Mouse (Mus musculus): ENCODE measurements around the gene Fam210b. TPM values are rescaled to one million over a fixed set of nuclear protein-coding genes. Genes with fewer than 3 reads are reported as not detected.

Fam210b gene
- polyA plus RNA-seq, 1 experiment from 2014 or later = 32.6 TPM

GRCm38 (mm10) chr2:172355833-172356232, 10.5 kb downstream of the Fam210b start:
- Histone ChIP-seq H3K27ac (no peak overlapping the region), H3K4me3 (no peak overlapping the region), H3K4me1 (replicated peaks) (peaks cover 15% of the 10 kb centered on the region; the same call in 1 of the 2 replicates), H3K9me3 (no peaks in the 10 kb centered on the region), H3K36me3 (peaks cover 87% of the 10 kb centered on the region), H3K27me3 (ENCODE audit: insufficient read depth, poor library complexity, severe bottlenecking) (no peaks in the 10 kb centered on the region)
- 90% methylated on average over 5 of the region's 5 CpGs for WGBS
- DNase-seq (ENCODE audit: low spot score) = no peak

DNA sequence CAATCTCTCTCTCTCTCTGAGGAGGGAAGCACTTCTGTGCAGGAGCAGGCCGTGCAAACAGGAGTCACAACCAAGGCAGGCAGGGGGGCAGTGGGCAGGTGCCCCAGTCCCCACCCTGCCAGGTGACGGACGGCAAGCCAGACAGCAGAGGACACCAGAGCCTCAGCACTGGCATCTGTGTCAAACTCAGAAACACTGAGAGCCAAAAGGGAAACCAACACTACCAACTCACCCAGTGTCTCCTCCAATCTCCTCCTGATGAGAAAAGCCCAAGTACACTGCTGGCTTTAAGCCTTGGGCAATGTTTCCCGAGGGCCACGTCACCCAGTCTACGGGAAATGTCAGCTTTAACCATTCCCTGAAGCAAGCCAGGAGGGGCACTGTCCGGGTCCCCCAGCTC, 17.8 kb downstream of the Fam210b start:
- H3K9me3 ChIP-seq = no peaks in the 10 kb centered on the region
- no peaks in the 10 kb centered on the region for H3K27me3 ChIP-seq (ENCODE audit: insufficient read depth, poor library complexity, severe bottlenecking)
- peaks cover 17% of the 10 kb centered on the region; the same call in 1 of the 2 replicates for H3K4me1 ChIP-seq (replicated peaks)
- no peak overlapping the region for H3K27ac ChIP-seq
- WGBS = 88% methylated on average over 7 of the region's 7 CpGs
- DNase-seq (ENCODE audit: low spot score) = no peak
- H3K4me3 ChIP-seq = no peak overlapping the region
- peaks cover 100% of the 10 kb centered on the region for H3K36me3 ChIP-seq

- Histone ChIP-seq H3K27ac (peak within 1 kb of the TSS; percentile 97), H3K9me3 (no peaks in the 10 kb centered on the region), H3K4me1 (replicated peaks) (peaks cover 41% of the 10 kb centered on the region), H3K27me3 (ENCODE audit: insufficient read depth, poor library complexity, severe bottlenecking) (no peaks in the 10 kb centered on the region), H3K36me3 (peaks cover 68% of the 10 kb centered on the region), H3K4me3 (peak within 1 kb of the TSS; percentile 97)
- under 1% methylated on average over 66 of the region's 66 CpGs for WGBS
- DNase-seq (ENCODE audit: low spot score) = peak; percentile 97
Observed at GRCm38 (mm10) chr2:172370411-172371223, 25.3 kb downstream of the Fam210b start, which contains the start of the genes Aurka and Cstf1. Gene Aurka (minus strand): TSS chr2:172370535. Gene Cstf1 (plus strand): TSS chr2:172370681.

DNA sequence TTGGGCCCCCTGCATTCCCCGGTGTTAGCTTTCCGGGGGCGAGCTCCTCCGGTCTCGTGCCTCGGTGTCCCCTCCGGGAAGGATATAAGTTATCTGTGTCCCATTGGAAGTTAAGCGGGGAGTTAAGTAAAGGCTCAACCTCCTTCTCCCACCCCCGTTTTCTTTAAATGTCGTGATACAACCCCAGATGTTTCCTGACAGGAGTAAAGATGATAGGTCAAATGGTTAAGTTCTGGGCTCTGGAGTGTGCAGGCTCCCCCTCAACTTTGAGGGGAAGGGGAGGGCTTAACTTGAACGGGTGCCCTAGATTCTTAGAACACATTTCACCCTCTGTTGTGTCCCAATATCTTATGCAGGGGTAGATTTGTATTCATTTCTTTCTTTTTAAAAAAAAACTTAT, 25.9 kb downstream of the Fam210b start:
- Histone ChIP-seq H3K27ac (peak overlapping the region; percentile 97), H3K9me3 (no peaks in the 10 kb centered on the region), H3K36me3 (peaks cover 68% of the 10 kb centered on the region), H3K27me3 (ENCODE audit: insufficient read depth, poor library complexity, severe bottlenecking) (no peaks in the 10 kb centered on the region), H3K4me3 (peak overlapping the region; percentile 97), H3K4me1 (replicated peaks) (peaks cover 41% of the 10 kb centered on the region)
- DNase-seq (ENCODE audit: low spot score) = no peak
- WGBS = 0% methylated on average over 11 of the region's 11 CpGs

- H3K27ac ChIP-seq = no peak overlapping the region
- no peaks in the 10 kb centered on the region for H3K9me3 ChIP-seq
- H3K4me3 ChIP-seq = no peak overlapping the region
- DNase-seq (ENCODE audit: low spot score) = no peak
- peaks cover 92% of the 10 kb centered on the region for H3K36me3 ChIP-seq
- H3K27me3 ChIP-seq (ENCODE audit: insufficient read depth, poor library complexity, severe bottlenecking) = no peaks in the 10 kb centered on the region
- peaks cover 7% of the 10 kb centered on the region for H3K4me1 ChIP-seq (replicated peaks)
- WGBS = 93% methylated on average over 4 of the region's 4 CpGs
Observed at GRCm38 (mm10) chr2:172376551-172376950, 31.2 kb downstream of the Fam210b start.

DNA sequence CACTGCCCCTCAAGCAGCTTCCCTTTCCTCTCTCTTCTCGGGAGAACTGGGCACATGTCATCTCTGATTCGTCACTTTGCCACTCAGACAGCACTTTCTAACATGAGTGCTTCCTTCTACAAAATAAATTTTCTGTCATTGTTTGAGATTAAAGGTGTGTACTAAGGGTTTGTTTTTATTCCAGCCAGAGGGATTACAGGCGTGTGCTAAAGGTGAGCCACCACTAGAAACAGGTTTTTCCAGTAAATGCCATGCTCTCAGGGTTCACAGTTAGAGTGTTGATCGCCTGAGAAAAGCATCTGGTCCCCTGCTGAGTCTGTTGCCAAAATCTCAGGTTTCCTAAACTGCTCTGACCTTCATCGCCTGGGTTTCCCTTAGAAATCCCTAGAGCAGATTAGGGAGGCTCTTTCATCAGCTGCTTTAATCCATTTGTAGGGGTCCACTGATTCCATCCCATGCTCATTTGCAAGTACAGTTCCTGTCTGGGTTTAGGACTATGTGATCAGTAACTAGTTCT, 31.7 kb downstream of the Fam210b start:
- H3K36me3 ChIP-seq = peaks cover 97% of the 10 kb centered on the region
- 74% methylated on average over 5 of the region's 5 CpGs for whole genome bisulfite sequencing

GRCm38 (mm10) chr2:172378332-172378731, 33.0 kb downstream of the Fam210b start:
- Histone ChIP-seq H3K27me3 (ENCODE audit: insufficient read depth, poor library complexity, severe bottlenecking) (no peaks in the 10 kb centered on the region), H3K4me3 (no peak overlapping the region), H3K4me1 (replicated peaks) (no peaks in the 10 kb centered on the region), H3K36me3 (peaks cover 100% of the 10 kb centered on the region), H3K9me3 (no peaks in the 10 kb centered on the region), H3K27ac (no peak overlapping the region)
- 84% methylated on average over 7 of the region's 7 CpGs for WGBS
- no peak for DNase-seq (ENCODE audit: low spot score)

More for the DNA sequence above, 31.7 kb downstream of the Fam210b start:
- H3K27ac ChIP-seq = no peak overlapping the region
- no peaks in the 10 kb centered on the region for H3K9me3 ChIP-seq
- no peak for DNase-seq (ENCODE audit: low spot score)
- H3K27me3 ChIP-seq (ENCODE audit: insufficient read depth, poor library complexity, severe bottlenecking) = no peaks in the 10 kb centered on the region
- peaks cover 2% of the 10 kb centered on the region for H3K4me1 ChIP-seq (replicated peaks)
- no peak overlapping the region for H3K4me3 ChIP-seq

DNA sequence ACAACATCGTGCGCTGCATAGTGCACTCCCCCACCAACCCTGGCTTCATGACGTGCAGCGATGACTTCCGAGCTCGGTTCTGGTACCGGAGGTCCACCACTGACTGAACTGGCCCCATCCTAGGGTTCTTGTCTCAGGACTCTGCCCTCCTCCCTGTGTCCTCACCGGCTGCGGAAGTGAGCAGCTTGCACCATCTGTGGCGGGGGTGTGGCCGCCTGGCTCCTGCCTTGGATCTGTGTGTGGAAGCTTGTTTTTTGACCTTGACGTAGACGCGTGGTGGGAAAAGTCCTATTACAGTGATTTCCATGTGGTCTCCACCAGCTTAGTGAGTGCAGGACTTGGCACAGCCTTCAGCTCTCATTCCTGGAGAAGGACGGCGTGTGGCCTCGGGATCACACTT, 35.1 kb downstream of the Fam210b start:
- 95% methylated on average over 17 of the region's 17 CpGs for WGBS
- Histone ChIP-seq H3K9me3 (no peaks in the 10 kb centered on the region), H3K4me3 (no peak overlapping the region), H3K27me3 (ENCODE audit: insufficient read depth, poor library complexity, severe bottlenecking) (no peaks in the 10 kb centered on the region), H3K36me3 (peaks cover 83% of the 10 kb centered on the region), H3K4me1 (replicated peaks) (no peaks in the 10 kb centered on the region), H3K27ac (no peak overlapping the region)
- no peak for DNase-seq (ENCODE audit: low spot score)

DNA sequence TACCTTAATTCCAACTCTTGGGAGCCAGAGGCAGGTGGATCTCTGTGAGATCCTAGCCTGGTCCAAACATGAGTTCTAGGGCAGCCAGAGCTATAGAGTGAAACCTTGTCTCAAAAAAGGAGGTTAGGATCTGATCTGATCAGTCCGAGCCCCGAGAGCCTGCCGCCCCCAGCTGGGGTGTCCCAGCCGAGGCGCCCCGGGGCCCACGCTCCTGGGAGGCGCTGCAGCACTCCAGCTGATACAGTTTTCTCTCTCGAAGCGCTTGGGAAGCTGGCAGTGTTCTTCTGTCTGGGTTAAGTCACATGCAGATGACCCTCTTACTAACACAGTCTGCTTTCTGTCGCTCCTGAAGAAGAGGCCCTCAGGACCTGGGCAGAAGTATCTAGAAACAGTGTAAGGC, 36.0 kb downstream of the Fam210b start:
- H3K27me3 ChIP-seq (ENCODE audit: insufficient read depth, poor library complexity, severe bottlenecking) = no peaks in the 10 kb centered on the region
- WGBS = 94% methylated on average over 11 of the region's 11 CpGs
- H3K4me1 ChIP-seq (replicated peaks) = no peaks in the 10 kb centered on the region
- H3K36me3 ChIP-seq = peaks cover 75% of the 10 kb centered on the region
- no peak overlapping the region for H3K4me3 ChIP-seq
- H3K9me3 ChIP-seq = no peaks in the 10 kb centered on the region
- H3K27ac ChIP-seq = no peak overlapping the region
- no peak for DNase-seq (ENCODE audit: low spot score)

- 92% methylated on average over 12 of the region's 12 CpGs for WGBS
- H3K4me3 ChIP-seq = no peak overlapping the region
- DNase-seq (ENCODE audit: low spot score) = no peak
- no peaks in the 10 kb centered on the region for H3K27me3 ChIP-seq (ENCODE audit: insufficient read depth, poor library complexity, severe bottlenecking)
- no peaks in the 10 kb centered on the region for H3K4me1 ChIP-seq (replicated peaks)
- no peaks in the 10 kb centered on the region for H3K9me3 ChIP-seq
- H3K27ac ChIP-seq = no peak overlapping the region
- H3K36me3 ChIP-seq = peaks cover 69% of the 10 kb centered on the region
Observed at GRCm38 (mm10) chr2:172381898-172382297, 36.5 kb downstream of the Fam210b start.

GRCm38 (mm10) chr2:172384715-172385114, 39.4 kb downstream of the Fam210b start:
- H3K27me3 ChIP-seq (ENCODE audit: insufficient read depth, poor library complexity, severe bottlenecking) = no peaks in the 10 kb centered on the region
- peaks cover 41% of the 10 kb centered on the region for H3K36me3 ChIP-seq
- 93% methylated on average over 3 of the region's 3 CpGs for WGBS
- H3K4me3 ChIP-seq = no peak overlapping the region
- H3K9me3 ChIP-seq = no peaks in the 10 kb centered on the region
- no peak overlapping the region for H3K27ac ChIP-seq
- DNase-seq (ENCODE audit: low spot score) = no peak
- no peaks in the 10 kb centered on the region for H3K4me1 ChIP-seq (replicated peaks)

DNA sequence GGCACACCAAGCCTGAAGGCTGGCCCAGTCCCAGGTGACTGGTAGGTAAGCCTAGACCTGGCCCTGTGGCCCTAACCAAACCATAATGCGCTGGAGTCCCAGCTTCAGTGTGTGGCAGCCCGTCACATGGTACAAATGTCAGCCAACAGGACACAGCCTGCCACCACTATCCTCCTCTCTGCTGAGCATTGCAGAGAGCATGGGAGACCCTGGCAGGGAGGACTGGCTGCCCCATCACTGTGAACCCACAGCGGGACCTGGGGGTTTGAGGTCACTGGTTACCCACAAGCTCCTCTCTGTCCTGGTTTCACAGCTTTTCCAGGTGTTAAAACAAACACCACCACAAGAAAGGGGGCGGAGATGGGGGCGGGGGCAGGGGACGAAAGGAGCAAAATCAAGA, 45.0 kb downstream of the Fam210b start:
- Histone ChIP-seq H3K9me3 (no peaks in the 10 kb centered on the region), H3K27ac (no peak overlapping the region), H3K36me3 (no peaks in the 10 kb centered on the region), H3K4me1 (replicated peaks) (peaks cover 5% of the 10 kb centered on the region; the same call in 1 of the 2 replicates), H3K27me3 (ENCODE audit: insufficient read depth, poor library complexity, severe bottlenecking) (no peaks in the 10 kb centered on the region), H3K4me3 (no peak overlapping the region)
- 45% methylated on average over 6 of the region's 6 CpGs for WGBS
- no peak for DNase-seq (ENCODE audit: low spot score)

- no peak overlapping the region for H3K27ac ChIP-seq
Observed at GRCm38 (mm10) chr2:172392041-172392521, 46.7 kb downstream of the Fam210b start.

More at GRCm38 (mm10) chr2:172392041-172392521, 46.7 kb downstream of the Fam210b start:
- peaks cover 17% of the 10 kb centered on the region for H3K4me1 ChIP-seq (replicated peaks)
- no peak overlapping the region for H3K4me3 ChIP-seq
- WGBS = 77% methylated on average over 10 of the region's 10 CpGs
- no peaks in the 10 kb centered on the region for H3K27me3 ChIP-seq (ENCODE audit: insufficient read depth, poor library complexity, severe bottlenecking)
- DNase-seq (ENCODE audit: low spot score) = no peak
- no peaks in the 10 kb centered on the region for H3K36me3 ChIP-seq
- no peaks in the 10 kb centered on the region for H3K9me3 ChIP-seq

Measured in hindbrain, embryonic 10.5 days (tissue).